Mouse (Mus musculus): Measurements from ENCODE around the gene Vcp.

Vcp gene

DNA sequence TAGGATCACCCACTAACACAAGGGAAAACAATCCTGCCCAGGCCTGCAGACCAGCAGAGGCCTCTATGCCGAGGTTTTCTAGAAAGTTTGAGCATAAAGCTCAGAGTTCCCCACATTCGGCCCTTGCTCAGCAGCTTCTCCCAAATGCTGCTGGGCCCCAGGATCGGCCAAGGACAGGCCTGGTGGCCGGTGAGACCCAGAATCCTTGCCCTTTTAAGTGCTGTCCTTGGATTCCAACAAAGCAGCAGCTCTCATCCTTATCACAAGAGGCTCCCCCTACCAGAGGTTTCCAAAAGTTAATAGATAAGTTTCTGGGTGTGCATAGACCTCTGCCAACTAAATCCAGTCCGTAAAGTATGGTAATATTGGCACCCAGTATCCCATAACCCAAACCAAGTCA is 26.4 kb downstream of the Vcp start:
- DNase-seq (ENCODE audit: low read depth, low spot score), result no peak

DNA sequence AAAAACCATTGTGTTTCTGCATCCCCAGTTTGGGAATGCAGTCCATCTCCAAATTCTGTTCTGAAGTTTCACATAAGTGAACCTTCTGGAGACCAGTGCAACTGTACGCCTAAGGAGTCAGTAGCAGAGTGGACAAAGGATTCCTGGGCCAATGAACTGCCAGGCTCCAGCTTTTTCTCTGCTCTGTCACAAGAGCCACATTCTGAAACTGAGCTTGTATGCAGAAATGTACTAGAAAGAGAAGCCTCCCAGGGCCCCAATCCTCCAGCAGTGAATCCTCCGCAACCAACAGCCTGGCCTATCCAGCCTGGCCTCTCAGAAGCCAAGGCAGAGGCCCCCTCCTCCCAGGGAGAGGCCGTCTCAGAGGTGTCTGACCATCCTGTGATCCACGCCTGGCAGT is 27.4 kb downstream of the Vcp start:
- DNase-seq (ENCODE audit: low read depth, low spot score), result no peak

DNA sequence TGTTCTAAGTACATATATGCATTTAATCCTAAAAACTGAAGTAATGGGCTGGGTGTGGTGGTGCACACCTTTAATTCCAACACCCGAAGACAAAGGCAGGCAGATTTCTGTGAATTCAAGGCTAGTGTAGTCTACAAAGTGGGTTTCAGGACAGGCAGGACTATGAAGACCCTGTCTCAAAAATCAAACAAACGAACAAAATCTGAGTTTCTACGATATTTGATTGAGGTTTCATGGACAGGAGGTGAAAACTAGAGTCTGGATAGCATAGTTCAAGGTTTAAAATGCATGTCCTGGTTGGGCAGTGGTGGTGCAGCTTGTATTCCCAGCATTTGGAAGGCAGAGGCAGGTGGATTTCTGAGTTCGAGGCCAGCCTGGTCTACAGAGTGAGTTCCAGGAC is 31.0 kb downstream of the Vcp start, which contains the start of gene 1700022I11Rik:
Gene 1700022I11Rik, plus strand, starts transcription at position 301 of the 400 bp plus-strand sequence.
- no peak for DNase-seq (ENCODE audit: low read depth, low spot score)

- DNase-seq (ENCODE audit: low read depth, low spot score), result peak; percentile 77
Observed at GRCm38 (mm10) chr4:42965039-42965719, 35.1 kb downstream of the Vcp start.

- DNase-seq (ENCODE audit: low read depth, low spot score), result no peak
Observed at GRCm38 (mm10) chr4:42963480-42963879, 36.8 kb downstream of the Vcp start.

GRCm38 (mm10) chr4:42961592-42961991 is 38.7 kb downstream of the Vcp start:
- peak; percentile 43 for DNase-seq (ENCODE audit: low read depth, low spot score)

- no peak for DNase-seq (ENCODE audit: low read depth, low spot score)
Observed at GRCm38 (mm10) chr4:42959382-42959781, 40.9 kb downstream of the Vcp start.

DNA sequence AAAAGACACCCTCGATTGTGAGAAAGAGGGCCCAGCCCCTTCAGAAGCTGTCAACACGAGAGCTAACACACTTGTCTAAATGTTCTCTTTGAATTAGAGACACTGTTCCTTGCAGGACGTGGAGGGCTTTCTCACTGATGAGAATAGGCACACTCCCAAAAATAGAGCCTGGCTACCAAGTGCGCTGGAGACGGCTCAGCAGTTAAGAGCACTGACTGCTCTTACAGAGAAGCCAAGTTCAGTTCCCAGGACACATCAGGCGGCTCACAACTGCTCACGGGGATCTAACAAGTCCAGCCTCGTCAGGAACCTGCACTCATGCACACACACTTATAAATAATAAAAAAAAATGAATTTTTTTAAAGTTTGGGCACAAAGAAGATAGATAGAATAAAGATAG is 41.4 kb downstream of the Vcp start:
- no peak for DNase-seq (ENCODE audit: low read depth, low spot score)

GRCm38 (mm10) chr4:42957979-42958378 is 42.3 kb downstream of the Vcp start:
- DNase-seq (ENCODE audit: low read depth, low spot score), result no peak

DNA sequence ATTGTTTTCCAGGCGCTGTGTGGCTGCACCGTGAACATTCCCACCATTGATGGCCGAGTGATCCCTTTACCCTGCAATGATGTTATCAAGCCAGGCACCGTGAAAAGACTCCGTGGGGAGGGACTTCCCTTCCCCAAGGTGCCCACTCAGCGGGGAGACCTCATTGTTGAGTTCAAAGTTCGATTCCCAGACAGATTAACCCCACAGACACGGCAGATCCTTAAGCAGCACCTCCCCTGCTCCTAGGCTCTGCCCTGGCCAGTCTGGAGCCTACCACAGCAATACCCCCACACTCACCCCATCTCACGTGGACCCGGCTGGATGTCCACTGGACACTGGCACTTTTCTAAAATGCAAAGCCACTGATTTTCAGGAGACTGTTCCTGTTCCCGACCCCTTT is 43.0 kb downstream of the Vcp start:
- no peak for DNase-seq (ENCODE audit: low read depth, low spot score)

- no peak for DNase-seq (ENCODE audit: low read depth, low spot score)
Observed at GRCm38 (mm10) chr4:42956581-42956980, 43.7 kb downstream of the Vcp start.

DNA sequence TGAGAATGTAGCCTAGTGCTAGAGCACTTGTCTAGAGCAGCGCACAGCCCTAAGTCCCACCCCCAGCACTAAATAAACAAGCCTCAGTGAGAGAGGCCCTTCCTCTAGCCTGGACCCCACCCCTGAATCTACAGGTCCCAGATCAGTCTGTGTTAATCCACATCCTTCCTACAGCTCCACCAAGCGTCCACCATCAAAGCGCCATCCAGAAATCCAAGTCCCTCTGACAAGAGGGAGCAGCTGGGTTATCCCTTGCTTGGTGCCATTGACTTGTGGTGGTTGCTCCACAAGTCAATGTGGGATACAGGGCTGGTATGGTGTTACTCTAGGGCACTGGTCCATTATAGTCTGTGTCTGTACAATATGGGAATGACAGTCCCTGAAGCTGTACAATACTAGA is 45.1 kb downstream of the Vcp start:
- no peak for DNase-seq (ENCODE audit: low read depth, low spot score)

- DNase-seq (ENCODE audit: low read depth, low spot score), result peak; percentile 70
Observed at GRCm38 (mm10) chr4:42954297-42954696, 46.0 kb downstream of the Vcp start.

DNA sequence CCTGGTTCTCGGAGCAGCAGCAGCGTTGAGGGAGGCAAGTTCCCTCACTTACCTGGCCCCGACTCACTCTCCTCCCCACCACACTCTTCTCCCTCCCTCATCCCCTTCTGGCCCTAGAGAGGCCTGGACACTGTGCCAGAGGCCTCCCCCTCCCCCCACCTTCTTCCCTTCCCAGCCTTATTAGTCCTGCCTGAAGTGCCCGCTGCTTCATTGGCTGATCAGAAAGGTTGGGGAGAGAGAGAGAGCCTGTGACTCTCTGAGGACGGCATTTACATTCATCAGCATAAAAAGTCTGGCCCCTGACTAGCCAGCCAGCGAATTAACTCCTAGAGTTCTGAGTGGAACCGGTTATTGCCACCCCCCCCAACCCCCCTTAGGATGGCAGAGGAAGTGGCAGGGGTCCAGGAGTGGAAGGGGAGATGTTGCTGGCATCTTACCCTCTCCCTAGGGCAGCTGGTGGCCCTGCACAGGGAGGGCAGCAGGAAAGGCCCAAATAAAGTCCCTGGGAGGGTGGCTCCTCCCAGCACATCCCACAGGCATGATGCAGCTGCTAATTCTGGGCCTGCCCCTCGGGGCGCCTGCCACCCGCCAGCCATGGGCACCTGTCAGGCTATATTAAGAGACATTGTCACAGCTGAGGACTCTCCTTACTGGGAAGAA is 46.7 kb downstream of the Vcp start:
- DNase-seq (ENCODE audit: low read depth, low spot score), result no peak

- DNase-seq (ENCODE audit: low read depth, low spot score), result no peak
Observed at GRCm38 (mm10) chr4:42952563-42952962, 47.7 kb downstream of the Vcp start.

DNA sequence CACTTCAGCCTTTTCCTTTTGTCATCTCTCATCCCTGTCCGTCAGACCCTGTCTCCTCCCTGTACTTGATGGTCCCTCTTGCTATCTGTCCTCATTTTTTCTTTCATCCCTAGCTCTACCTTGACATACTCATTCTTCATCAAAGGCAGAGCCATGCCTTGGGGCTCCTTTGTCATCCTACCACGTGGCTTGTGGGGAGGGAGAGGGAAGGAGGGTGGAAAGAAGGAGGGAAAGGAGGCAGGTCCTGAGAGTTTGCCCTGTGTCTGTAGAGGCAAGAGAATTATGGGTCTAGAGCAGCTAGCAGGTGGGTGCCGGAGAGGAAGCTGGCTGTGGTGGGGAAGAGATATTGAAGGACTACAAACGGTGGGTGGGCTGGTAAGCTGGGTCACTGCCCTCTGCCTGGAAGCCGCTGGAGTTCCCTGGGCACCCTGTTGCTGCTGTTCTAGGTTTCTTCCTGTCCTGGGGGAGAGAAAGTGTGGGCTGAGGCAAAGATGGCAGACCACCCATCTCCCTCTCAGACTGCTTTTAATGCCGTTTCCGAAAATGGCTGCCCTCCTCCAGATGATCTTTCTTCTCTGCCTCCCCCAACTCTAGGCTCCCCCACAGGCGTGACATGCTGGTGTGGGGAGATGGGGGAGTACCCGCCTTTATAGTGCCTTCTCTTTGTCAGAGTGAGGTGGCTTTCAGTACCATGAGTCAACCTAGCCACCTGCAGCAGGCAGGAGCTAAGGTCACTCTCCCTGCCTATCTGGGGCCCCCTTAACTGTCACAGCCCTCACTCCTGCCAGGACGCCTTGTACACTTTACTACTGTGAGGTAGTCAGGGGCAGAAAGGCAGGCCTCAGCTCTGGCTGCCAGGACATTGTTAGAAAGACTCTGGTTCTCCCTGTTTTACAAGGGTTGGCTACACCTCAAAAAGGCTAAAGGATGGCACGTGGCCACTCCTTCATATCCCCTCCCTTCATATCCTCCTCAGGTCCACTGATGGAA is 48.8 kb downstream of the Vcp start:
- no peak for DNase-seq (ENCODE audit: low read depth, low spot score)

- peak; percentile 84 for DNase-seq (ENCODE audit: low read depth, low spot score)
Observed at GRCm38 (mm10) chr4:42950065-42950558, 50.2 kb downstream of the Vcp start.

GRCm38 (mm10) chr4:42949676-42950051 is 50.6 kb downstream of the Vcp start, which contains the start of gene Dnajb5:
Dnajb5 (plus strand) TSS chr4:42949814.
- DNase-seq (ENCODE audit: low read depth, low spot score), result peak; percentile 98

GRCm38 (mm10) chr4:42949051-42949675 is 51.1 kb downstream of the Vcp start:
- DNase-seq (ENCODE audit: low read depth, low spot score), result no peak

- DNase-seq (ENCODE audit: low read depth, low spot score), result no peak
Observed at GRCm38 (mm10) chr4:42948527-42948926, 51.8 kb downstream of the Vcp start.

GRCm38 (mm10) chr4:42946733-42947290 is 53.5 kb downstream of the Vcp start:
- DNase-seq (ENCODE audit: low read depth, low spot score), result no peak
